Mouse (Mus musculus) forebrain, embryonic 12.5 days (tissue): ENCODE data around the gene Hipk4. TPM values are rescaled to one million over a fixed set of nuclear protein-coding genes. Genes with fewer than 3 reads are reported as not detected.

ENCODE experiments used
- ATAC-seq: fragments of 200-750 bp; cut with Nextera tagmentation; 2 replicates; pipeline ENCODE4 v1.8.0; 2017; ENCODE audit warnings: moderate TSS enrichment; ENCODE audit not compliant: low FRiP score
- H3K27ac ChIP-seq: fragments of 300-500 bp; sonication (generic); 2 replicates; pipeline ENCODE4 v1.5.1; 2016; ENCODE audit warnings: mild to moderate bottlenecking
- H3K27me3 ChIP-seq: fragments of 300-500 bp; sonication (generic); 2 replicates; pipeline ENCODE4 v1.6.1; 2016; ENCODE audit warnings: mild to moderate bottlenecking
- H3K36me3 ChIP-seq: fragments of 300-500 bp; sonication (generic); replicated peaks from 2 replicates; pipeline ENCODE4 v1.6.1; 2016; ENCODE audit warnings: mild to moderate bottlenecking
- H3K4me1 ChIP-seq: fragments of 300-500 bp; sonication (generic); 2 replicates; pipeline ENCODE4 v1.6.1; 2016
- H3K4me2 ChIP-seq: fragments of 300-500 bp; sonication (generic); 2 replicates; pipeline ENCODE4 v1.6.1; 2016; ENCODE audit warnings: mild to moderate bottlenecking, moderate library complexity
- H3K4me3 ChIP-seq: fragments of 300-500 bp; sonication (generic); replicated peaks from 2 replicates; pipeline ENCODE4 v1.5.1; 2016; ENCODE audit warnings: mild to moderate bottlenecking
- H3K9ac ChIP-seq: fragments of 300-500 bp; sonication (generic); 2 replicates; pipeline ENCODE4 v1.6.1; 2016; ENCODE audit warnings: mild to moderate bottlenecking
- H3K9me3 ChIP-seq: fragments of 300-500 bp; sonication (generic); 2 replicates; pipeline ENCODE4 v1.6.1; 2016
- WGBS: fragments of 180-500 bp; shearing (Covaris S2); methylation state at CpG from one replicate; pipeline ENCODE4 v1.1.7; 2016; 5-methylcytosine and 5-hydroxymethylcytosine counted together
- polyA plus RNA-seq: library from polyadenylated mRNA; unstranded; fragments of >200 nt; fragmentation: Nextera tagmentation; extraction: Ambion mirVana; gene quantifications from 2 replicates; pipeline ENCODE4 v1.2.1, GENCODE M21; 2016

Gene Hipk4
- polyA plus RNA-seq, 1 experiment from 2014 or later: 0.57 TPM

DNA sequence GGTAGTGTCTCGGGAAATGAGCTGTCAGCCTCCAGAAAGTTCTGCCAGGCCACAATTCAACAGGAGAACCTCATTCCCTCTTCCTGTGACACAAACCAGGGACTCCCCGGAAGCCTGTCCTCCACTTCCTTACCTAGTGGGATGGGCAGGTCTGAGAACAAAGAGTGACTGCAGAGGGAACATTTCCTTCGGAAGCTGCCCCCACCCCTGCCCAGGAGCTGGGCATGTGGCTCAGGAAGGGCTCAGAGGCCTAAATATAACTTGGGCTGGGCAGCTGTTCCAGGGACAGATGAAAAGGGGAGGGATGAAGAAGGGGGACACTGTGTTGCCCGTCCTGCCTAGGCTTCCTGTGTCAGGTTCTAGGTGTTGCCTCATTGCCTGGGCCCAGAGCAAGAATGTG lies 21.4 kb upstream of the Hipk4 start:
- Histone ChIP-seq H3K36me3 (no peaks in the 10 kb centered on the region), H3K4me3 (no peak overlapping the region), H3K4me1 (no peaks in the 10 kb centered on the region), H3K4me2 (no peak overlapping the region), H3K9me3 (no peaks in the 10 kb centered on the region), H3K27ac (no peak overlapping the region), H3K9ac (no peak overlapping the region), H3K27me3 (no peaks in the 10 kb centered on the region)
- WGBS: 80% methylated on average over 4 of the region's 4 CpGs
- no peak for ATAC-seq

DNA sequence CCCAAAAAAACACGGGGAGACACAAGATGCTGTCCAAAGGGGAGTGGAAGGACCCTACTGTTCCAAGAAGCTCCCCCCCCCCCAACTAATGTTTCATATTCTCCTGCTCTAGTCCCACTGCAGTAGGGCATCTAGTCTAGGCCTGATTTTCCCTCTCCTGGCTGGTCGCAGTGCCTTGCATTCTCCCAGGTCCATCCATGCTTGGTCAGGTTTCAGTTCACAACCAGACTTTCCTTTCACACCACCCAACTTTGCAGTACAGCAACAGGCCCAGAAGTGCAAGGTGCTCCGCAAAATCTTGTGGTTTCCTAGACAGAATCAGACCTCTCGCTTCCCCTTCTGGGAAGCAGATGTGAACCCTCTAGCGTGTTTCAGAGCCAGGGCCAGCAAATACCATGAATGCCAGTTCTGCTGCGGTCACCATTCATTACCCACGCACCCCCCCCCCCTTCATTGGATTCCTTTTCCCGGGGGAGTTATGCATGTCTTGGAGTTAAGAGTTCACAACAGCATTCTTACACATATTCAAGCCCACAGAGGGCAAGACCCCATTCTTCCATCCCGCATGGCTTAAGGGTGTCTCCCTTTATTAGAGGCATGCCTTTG lies 16.2 kb upstream of the Hipk4 start:
- Histone ChIP-seq H3K36me3 (no peaks in the 10 kb centered on the region), H3K9me3 (no peaks in the 10 kb centered on the region), H3K27ac (peak overlapping the region; percentile 97), H3K27me3 (no peaks in the 10 kb centered on the region), H3K4me3 (peak overlapping the region; percentile 55; the same call in 1 of the 2 replicates), H3K4me2 (peak overlapping the region; percentile 64), H3K9ac (0 out of 2 replicates have a peak overlapping the region, but pooled peaks have one; percentile 68), H3K4me1 (peaks cover 13% of the 10 kb centered on the region)
- no peak for ATAC-seq
- 51% methylated on average over 9 of the region's 9 CpGs for WGBS

DNA sequence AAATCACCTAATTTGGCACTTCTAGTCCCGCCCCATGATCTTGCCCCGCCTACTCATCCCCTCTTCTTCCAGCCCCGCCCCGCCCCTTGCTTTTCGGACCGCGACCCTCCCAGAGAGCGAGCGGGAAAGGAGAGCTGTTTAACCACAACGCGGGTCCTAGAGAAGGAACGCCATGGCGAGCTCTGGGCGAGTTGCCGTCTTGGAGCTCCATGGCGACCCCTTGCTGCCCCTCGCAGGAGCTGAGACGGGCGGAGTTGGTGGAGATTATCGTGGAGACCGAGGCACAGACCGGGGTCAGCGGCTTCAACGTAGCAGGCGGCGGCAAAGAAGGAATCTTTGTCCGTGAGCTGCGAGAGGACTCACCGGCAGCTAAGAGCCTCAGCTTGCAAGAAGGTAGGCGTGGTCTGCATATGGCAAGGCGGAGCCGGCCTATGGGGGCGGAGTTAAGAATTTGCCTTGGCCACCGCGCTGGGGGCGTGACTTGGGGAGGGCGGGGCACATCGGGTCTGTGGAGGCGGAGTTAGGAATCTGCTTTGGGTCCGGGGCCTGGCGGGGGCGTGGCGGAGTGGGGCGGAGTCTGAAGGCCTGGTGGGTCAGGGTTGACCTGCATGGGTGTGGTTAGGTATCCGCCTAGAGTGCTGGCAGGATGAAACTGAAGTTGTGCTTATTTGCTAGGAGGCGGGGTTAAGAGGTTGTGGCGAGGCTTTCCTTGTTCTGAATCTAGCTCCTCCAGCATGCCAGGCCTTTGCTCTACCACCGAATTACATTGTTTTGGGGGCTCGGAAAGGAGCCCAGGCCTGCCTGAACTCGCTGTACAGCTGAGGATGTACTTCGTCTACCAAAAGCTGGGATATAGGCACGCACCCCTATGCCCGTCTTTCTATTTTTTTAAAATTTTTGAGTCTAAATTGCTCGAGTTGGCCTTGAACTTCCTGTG lies 15.1 kb upstream of the Hipk4 start:
- Histone ChIP-seq H3K27me3 (no peaks in the 10 kb centered on the region), H3K27ac (peak overlapping the region; percentile 97)
- WGBS: under 1% methylated on average over 54 of the region's 54 CpGs

DNA sequence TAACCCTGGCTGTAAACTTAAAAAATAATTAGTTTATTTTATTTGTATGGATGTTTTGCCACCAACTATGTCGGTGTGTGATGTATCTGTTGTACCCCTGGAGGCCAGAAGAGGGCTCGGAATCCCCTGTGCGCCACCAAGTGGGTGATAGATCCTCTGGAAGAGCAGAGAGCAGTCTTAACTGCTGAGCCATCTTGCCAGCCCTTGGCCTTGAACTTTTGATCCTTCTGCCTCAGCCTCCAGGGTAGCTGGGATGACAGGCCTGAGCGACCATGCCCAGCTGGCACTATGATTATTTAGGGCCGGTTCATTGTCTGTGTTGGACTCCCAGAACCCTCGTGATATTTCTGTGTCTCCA lies 14.4 kb upstream of the Hipk4 start:
- peak; percentile 63 for ATAC-seq
- H3K27ac ChIP-seq: peak overlapping the region; percentile 75
- H3K9me3 ChIP-seq: no peaks in the 10 kb centered on the region
- no peaks in the 10 kb centered on the region for H3K27me3 ChIP-seq
- H3K4me1 ChIP-seq: peaks cover 13% of the 10 kb centered on the region
- H3K4me2 ChIP-seq: peak overlapping the region; percentile 64
- H3K36me3 ChIP-seq: no peaks in the 10 kb centered on the region
- H3K4me3 ChIP-seq: peak overlapping the region; percentile 55
- WGBS: 24% methylated on average over 6 of the region's 6 CpGs
- H3K9ac ChIP-seq: no peak overlapping the region

More for the DNA sequence above, 15.1 kb upstream of the Hipk4 start:
- Histone ChIP-seq H3K36me3 (no peaks in the 10 kb centered on the region), H3K4me2 (peak overlapping the region; percentile 64), H3K9ac (peak overlapping the region; percentile 68), H3K4me3 (peak overlapping the region; percentile 55), H3K9me3 (no peaks in the 10 kb centered on the region), H3K4me1 (peaks cover 13% of the 10 kb centered on the region)
- ATAC-seq: peak; percentile 94

DNA sequence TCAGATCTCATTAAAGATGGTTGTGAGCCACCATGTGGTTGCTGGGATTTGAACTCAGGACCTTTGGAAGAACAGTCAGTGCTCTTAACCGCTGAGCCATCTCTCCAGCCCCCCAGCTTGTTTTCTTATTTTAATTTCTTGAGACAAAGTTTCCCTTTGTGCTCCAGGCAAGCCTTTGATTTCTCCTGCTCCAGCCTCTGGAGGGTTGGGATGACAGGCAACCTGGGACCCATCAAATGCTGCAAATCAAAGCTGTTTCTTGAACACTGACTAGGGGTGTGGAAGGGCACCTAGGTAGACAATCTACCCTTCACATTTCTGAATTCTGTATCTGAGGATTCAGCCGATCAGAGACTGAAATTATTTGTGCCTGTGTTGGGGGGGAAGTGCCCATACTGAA lies 12.3 kb upstream of the Hipk4 start:
- H3K27me3 ChIP-seq: no peaks in the 10 kb centered on the region
- H3K9ac ChIP-seq: no peak overlapping the region
- no peak overlapping the region for H3K27ac ChIP-seq
- H3K4me1 ChIP-seq: peaks cover 13% of the 10 kb centered on the region
- no peaks in the 10 kb centered on the region for H3K9me3 ChIP-seq
- no peak overlapping the region for H3K4me3 ChIP-seq
- H3K36me3 ChIP-seq: no peaks in the 10 kb centered on the region
- no peak overlapping the region for H3K4me2 ChIP-seq
- WGBS: 76% methylated on average over 2 of the region's 2 CpGs
- ATAC-seq: no peak

DNA sequence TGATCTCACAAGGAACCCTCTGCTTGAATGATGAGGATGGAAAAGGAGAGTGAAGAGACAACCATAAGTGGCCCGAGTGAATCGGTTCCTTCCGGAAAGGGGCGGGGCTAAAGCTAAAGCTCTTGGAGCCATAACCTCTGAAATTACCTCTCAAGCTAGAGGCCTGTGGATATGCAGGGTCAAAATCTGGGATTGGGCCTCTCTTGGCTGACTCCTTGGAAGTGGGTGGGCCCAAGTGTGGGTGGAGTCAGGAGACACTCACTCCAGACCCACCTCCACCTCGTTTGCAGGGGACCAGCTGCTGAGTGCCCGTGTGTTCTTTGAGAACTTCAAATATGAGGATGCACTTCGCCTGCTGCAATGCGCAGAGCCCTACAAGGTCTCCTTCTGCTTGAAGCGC lies 8.1 kb upstream of the Hipk4 start:
- H3K4me2 ChIP-seq: no peak overlapping the region
- H3K4me1 ChIP-seq: no peaks in the 10 kb centered on the region
- 79% methylated on average over 9 of the region's 9 CpGs for WGBS
- ATAC-seq: no peak
- H3K36me3 ChIP-seq: no peaks in the 10 kb centered on the region
- H3K9me3 ChIP-seq: no peaks in the 10 kb centered on the region
- H3K27me3 ChIP-seq: no peaks in the 10 kb centered on the region
- H3K4me3 ChIP-seq: no peak overlapping the region
- H3K9ac ChIP-seq: no peak overlapping the region
- H3K27ac ChIP-seq: no peak overlapping the region

DNA sequence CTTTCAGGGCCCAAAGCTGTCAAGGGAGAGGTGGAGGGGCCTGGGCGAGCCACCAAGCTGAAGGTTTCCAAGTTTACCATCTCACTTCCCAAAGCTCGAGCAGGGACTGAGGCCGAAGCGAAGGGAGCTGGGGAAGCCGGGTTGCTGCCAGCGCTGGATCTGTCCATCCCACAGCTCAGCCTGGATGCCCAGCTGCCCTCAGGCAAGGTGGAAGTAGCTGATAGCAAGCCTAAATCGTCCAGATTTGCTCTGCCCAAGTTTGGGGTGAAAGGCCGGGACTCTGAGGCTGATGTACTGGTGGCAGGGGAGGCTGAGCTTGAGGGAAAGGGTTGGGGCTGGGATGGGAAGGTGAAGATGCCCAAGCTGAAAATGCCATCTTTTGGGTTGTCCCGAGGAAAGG lies 4.8 kb upstream of the Hipk4 start:
- Histone ChIP-seq H3K4me3 (no peak overlapping the region), H3K27me3 (no peaks in the 10 kb centered on the region), H3K36me3 (no peaks in the 10 kb centered on the region), H3K9ac (no peak overlapping the region), H3K4me2 (no peak overlapping the region), H3K27ac (no peak overlapping the region), H3K9me3 (no peaks in the 10 kb centered on the region), H3K4me1 (0 out of 2 replicates have a peak, but pooled peaks cover 4% of the 10 kb centered on the region)
- ATAC-seq: no peak
- 88% methylated on average over 9 of the region's 9 CpGs for WGBS

DNA sequence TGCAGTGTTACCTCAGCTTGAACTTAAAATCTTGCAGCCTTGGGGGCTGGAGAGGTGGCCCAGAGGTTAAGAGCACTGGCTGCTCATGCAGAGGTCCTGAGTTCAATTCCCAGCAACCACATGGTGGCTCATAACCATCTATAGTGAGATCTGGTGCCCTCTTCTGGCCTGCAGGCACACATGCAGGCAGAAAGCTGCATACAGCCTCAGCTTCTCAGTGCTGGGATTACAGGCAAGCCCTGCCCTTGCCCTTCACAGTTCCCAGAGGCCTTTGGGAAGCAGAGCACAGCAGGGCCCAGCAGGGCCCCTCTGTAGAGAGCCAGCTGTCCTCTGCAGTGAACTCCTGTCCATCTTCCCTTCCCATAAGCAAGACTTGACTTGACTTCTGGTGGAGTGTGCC lies 3.0 kb upstream of the Hipk4 start:
- no peak overlapping the region for H3K9ac ChIP-seq
- H3K9me3 ChIP-seq: no peaks in the 10 kb centered on the region
- H3K4me3 ChIP-seq: no peak overlapping the region
- no peaks in the 10 kb centered on the region for H3K27me3 ChIP-seq
- 0 out of 2 replicates have a peak, but pooled peaks cover 4% of the 10 kb centered on the region for H3K4me1 ChIP-seq
- H3K36me3 ChIP-seq: no peaks in the 10 kb centered on the region
- H3K4me2 ChIP-seq: no peak overlapping the region
- H3K27ac ChIP-seq: no peak overlapping the region
- no peak for ATAC-seq

DNA sequence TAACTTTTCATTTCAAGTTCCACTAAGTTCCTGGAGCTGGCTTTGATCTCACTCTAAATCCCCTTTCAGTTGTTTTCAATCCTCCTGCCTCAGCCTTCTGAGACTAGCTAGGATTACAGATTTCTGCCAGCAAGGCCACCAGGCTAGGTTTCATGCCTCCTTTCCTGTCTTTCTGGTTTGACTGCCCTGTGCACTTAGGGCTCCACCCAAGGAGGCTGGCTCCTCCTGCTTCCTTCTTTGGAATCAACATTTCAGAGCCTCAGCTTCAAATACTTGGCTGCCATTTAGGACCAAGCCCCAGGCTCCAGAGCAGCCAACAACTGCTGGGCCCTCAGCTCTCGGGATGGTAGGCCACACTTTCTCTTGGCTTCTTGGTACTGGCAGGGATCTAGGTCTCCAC lies 2.5 kb upstream of the Hipk4 start:
- Histone ChIP-seq H3K4me2 (no peak overlapping the region), H3K9me3 (no peaks in the 10 kb centered on the region), H3K27me3 (no peaks in the 10 kb centered on the region), H3K4me3 (no peak overlapping the region), H3K9ac (no peak overlapping the region), H3K36me3 (no peaks in the 10 kb centered on the region), H3K27ac (no peak overlapping the region), H3K4me1 (0 out of 2 replicates have a peak, but pooled peaks cover 4% of the 10 kb centered on the region)
- ATAC-seq: no peak
- WGBS: 91% methylated on average over 1 of the region's 1 CpGs

DNA sequence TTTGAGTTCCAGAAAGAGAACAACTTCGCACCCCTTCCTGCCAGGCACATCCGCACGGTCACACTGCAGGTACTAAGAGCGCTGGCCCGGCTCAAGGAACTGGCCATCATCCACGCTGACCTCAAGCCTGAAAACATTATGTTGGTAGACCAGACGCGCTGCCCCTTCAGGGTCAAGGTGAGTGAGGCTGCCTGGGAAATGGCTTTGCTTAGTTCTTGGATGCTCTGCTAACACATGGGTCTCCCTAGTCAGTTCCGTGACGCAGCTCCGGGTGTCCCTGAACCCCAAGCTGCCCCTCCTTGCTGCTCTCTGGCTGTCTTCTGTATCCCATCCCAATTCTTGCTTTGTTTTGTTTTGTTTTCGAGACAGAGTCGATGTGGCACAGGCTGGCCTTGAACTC lies 738 bp downstream of the Hipk4 start:
- no peaks in the 10 kb centered on the region for H3K36me3 ChIP-seq
- H3K4me2 ChIP-seq: no peak overlapping the region
- 98% methylated on average over 13 of the region's 13 CpGs for WGBS
- no peak overlapping the region for H3K4me3 ChIP-seq
- no peaks in the 10 kb centered on the region for H3K27me3 ChIP-seq
- no peaks in the 10 kb centered on the region for H3K9me3 ChIP-seq
- H3K9ac ChIP-seq: no peak overlapping the region
- 0 out of 2 replicates have a peak, but pooled peaks cover 4% of the 10 kb centered on the region for H3K4me1 ChIP-seq
- ATAC-seq: no peak
- no peak overlapping the region for H3K27ac ChIP-seq

DNA sequence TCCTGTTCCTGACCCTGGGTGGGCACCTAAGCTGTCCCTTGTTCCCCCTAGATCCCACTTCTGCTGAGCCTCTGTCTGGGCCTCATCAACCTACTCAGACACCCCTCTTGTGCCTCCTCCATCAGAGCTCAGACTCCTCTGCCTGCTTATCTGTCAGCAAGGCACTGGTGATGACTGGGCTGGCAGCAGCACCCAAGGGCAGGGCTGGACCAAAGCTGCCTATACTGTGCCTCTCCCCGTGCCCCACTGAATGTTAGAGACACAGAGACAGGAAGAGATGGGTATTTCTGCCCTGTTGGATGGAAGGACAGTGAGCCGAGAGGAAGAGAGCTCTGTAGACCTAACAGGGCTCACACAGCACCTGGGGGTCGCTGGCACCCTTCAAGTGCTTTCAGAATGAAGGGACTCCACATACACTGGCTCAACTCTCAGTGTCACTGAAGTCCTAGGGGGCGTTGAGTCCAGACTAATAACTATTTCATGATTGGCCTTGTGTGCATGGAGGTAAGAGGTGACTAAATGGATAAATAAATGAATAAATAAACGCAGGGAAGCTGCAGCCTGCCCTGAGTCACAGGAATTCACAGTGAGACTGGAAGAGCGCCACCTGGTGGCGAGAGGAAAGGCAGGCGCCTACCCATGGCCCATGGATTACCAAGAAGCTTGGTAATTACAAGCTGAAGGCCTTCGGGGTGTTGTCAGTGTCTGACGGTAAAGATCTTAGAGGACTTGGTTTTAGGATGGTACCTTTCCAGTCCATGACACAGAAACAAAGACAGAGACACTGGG lies 3.2 kb downstream of the Hipk4 start:
- Histone ChIP-seq H3K9me3 (no peaks in the 10 kb centered on the region), H3K4me1 (0 out of 2 replicates have a peak, but pooled peaks cover 4% of the 10 kb centered on the region), H3K4me3 (no peak overlapping the region), H3K36me3 (peaks cover 10% of the 10 kb centered on the region), H3K27me3 (no peaks in the 10 kb centered on the region), H3K4me2 (no peak overlapping the region), H3K9ac (no peak overlapping the region), H3K27ac (no peak overlapping the region)
- peak; percentile 82 for ATAC-seq
- WGBS: 29% methylated on average over 10 of the region's 10 CpGs

DNA sequence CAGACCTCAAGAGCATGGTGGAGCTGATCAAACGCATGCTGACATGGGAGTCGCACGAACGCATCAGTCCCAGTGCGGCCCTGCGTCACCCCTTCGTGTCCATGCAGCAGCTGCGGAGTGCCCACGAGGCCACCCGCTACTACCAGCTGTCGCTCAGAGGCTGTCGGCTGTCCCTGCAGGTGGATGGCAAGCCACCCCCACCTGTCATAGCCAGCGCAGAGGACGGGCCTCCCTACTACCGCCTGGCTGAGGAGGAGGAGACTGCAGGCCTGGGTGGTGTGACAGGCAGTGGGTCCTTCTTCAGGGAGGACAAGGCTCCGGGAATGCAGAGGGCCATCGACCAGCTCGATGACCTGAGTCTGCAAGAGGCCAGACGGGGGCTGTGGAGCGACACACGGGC lies 6.0 kb downstream of the Hipk4 start:
- no peak for ATAC-seq
- Histone ChIP-seq H3K27me3 (no peaks in the 10 kb centered on the region), H3K27ac (no peak overlapping the region), H3K4me3 (no peak overlapping the region), H3K4me1 (no peaks in the 10 kb centered on the region), H3K36me3 (peaks cover 35% of the 10 kb centered on the region), H3K9ac (no peak overlapping the region), H3K4me2 (no peak overlapping the region), H3K9me3 (no peaks in the 10 kb centered on the region)
- WGBS: 83% methylated on average over 21 of the region's 21 CpGs
